Mouse (Mus musculus): ENCODE measurements at regions not wholly inside any gene's neighbourhood (a gene's known extent, or its start where the extent isn't known, plus 50 kb on each side); places are given as distances from the start of the nearest gene placed in this dataset.

DNA sequence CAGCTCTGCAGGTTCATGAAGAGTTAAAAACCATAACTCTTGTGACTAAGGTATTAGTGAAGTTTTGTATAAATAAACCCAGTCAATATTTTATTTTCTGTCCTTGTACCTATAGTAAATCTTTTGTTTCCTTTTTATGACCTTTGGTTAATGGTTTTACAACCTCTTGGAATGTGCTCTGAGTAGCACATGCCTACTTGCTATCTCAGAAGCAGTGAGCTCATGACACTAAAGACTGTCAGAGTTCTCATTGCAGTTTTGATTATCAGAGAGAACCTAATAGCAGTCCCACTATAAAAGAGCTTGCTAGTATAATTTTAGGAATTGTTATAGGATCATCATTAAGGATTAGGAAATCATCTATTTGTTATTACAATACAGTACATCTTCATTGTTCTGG is 443.6 kb upstream of the Fbxo33 start:
- Histone ChIP-seq H3K27me3 (ENCODE audit: control insufficient read depth, insufficient read depth, low read length) (no peaks in the 10 kb centered on the region), H3K36me3 (ENCODE audit: control insufficient read depth, insufficient read depth, low read length) (no peaks in the 10 kb centered on the region), H3K9me3 (ENCODE audit: control insufficient read depth, low read depth, low read length) (no peaks in the 10 kb centered on the region), H3K9ac (replicated peaks; ENCODE audit: low read depth, low read length) (no peak overlapping the region), H3K4me1 (ENCODE audit: control insufficient read depth, insufficient read depth, low read length) (no peaks in the 10 kb centered on the region), H3K27ac (ENCODE audit: low read length) (no peak overlapping the region), H3K4me3 (ENCODE audit: low read depth, low read length) (no peak overlapping the region), H3K4me2 (replicated peaks; ENCODE audit: low read depth, low read length) (no peak overlapping the region)
- no peak for ATAC-seq (ENCODE audit: insufficient number of reproducible peaks, insufficient read depth, low FRiP score, low read depth)

DNA sequence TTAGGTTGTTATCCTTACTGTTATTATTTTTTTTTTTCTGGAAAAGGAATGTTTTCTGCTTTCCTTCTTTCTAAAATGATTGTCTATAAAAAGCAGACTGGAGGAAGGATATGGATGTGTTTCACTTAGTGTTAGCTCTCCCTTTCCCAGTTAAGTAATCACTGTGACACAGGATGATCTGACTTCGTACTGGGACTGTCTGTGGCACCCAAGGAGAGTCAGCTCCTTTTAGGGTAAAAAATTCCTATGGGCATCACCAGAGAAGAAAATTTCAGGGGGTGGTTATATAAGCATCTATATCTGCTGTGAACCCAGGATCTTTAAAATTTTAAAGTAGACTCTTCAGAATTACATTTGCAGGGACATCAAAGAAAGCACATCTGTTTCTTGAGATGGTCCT is 411.2 kb upstream of the Fbxo33 start:
- no peak overlapping the region for H3K27ac ChIP-seq (ENCODE audit: low read length)
- no peak overlapping the region for H3K4me3 ChIP-seq (ENCODE audit: low read depth, low read length)
- H3K9ac ChIP-seq (replicated peaks; ENCODE audit: low read depth, low read length): no peak overlapping the region
- H3K9me3 ChIP-seq (ENCODE audit: control insufficient read depth, low read depth, low read length): no peaks in the 10 kb centered on the region
- no peaks in the 10 kb centered on the region for H3K27me3 ChIP-seq (ENCODE audit: control insufficient read depth, insufficient read depth, low read length)
- no peak overlapping the region for H3K4me2 ChIP-seq (replicated peaks; ENCODE audit: low read depth, low read length)
- WGBS: 61% methylated on average over 1 of the region's 1 CpGs
- H3K4me1 ChIP-seq (ENCODE audit: control insufficient read depth, insufficient read depth, low read length): no peaks in the 10 kb centered on the region
- ATAC-seq (ENCODE audit: insufficient number of reproducible peaks, insufficient read depth, low FRiP score, low read depth): no peak
- H3K36me3 ChIP-seq (ENCODE audit: control insufficient read depth, insufficient read depth, low read length): no peaks in the 10 kb centered on the region

- H3K4me3 ChIP-seq (ENCODE audit: low read depth, low read length): no peak overlapping the region
- no peak for ATAC-seq (ENCODE audit: insufficient number of reproducible peaks, insufficient read depth, low FRiP score, low read depth)
- WGBS: 83% methylated on average over 3 of the region's 3 CpGs
Measured at GRCm38 (mm10) chr12:59623147-59623546, 403.6 kb upstream of the Fbxo33 start.

GRCm38 (mm10) chr12:59621132-59621531 is 401.6 kb upstream of the Fbxo33 start:
- H3K27ac ChIP-seq (ENCODE audit: low read length): no peak overlapping the region
- no peaks in the 10 kb centered on the region for H3K4me1 ChIP-seq (ENCODE audit: control insufficient read depth, insufficient read depth, low read length)
- no peaks in the 10 kb centered on the region for H3K27me3 ChIP-seq (ENCODE audit: control insufficient read depth, insufficient read depth, low read length)
- no peak for ATAC-seq (ENCODE audit: insufficient number of reproducible peaks, insufficient read depth, low FRiP score, low read depth)
- 68% methylated on average over 2 of the region's 2 CpGs for WGBS
- no peak overlapping the region for H3K9ac ChIP-seq (replicated peaks; ENCODE audit: low read depth, low read length)
- no peak overlapping the region for H3K4me2 ChIP-seq (replicated peaks; ENCODE audit: low read depth, low read length)
- H3K4me3 ChIP-seq (ENCODE audit: low read depth, low read length): no peak overlapping the region
- no peaks in the 10 kb centered on the region for H3K9me3 ChIP-seq (ENCODE audit: control insufficient read depth, low read depth, low read length)
- H3K36me3 ChIP-seq (ENCODE audit: control insufficient read depth, insufficient read depth, low read length): no peaks in the 10 kb centered on the region

More at GRCm38 (mm10) chr12:59623147-59623546, 403.6 kb upstream of the Fbxo33 start:
- H3K4me1 ChIP-seq (ENCODE audit: control insufficient read depth, insufficient read depth, low read length): no peaks in the 10 kb centered on the region
- H3K9ac ChIP-seq (replicated peaks; ENCODE audit: low read depth, low read length): no peak overlapping the region
- H3K36me3 ChIP-seq (ENCODE audit: control insufficient read depth, insufficient read depth, low read length): no peaks in the 10 kb centered on the region
- no peak overlapping the region for H3K4me2 ChIP-seq (replicated peaks; ENCODE audit: low read depth, low read length)
- no peaks in the 10 kb centered on the region for H3K27me3 ChIP-seq (ENCODE audit: control insufficient read depth, insufficient read depth, low read length)
- H3K27ac ChIP-seq (ENCODE audit: low read length): no peak overlapping the region
- no peaks in the 10 kb centered on the region for H3K9me3 ChIP-seq (ENCODE audit: control insufficient read depth, low read depth, low read length)

DNA sequence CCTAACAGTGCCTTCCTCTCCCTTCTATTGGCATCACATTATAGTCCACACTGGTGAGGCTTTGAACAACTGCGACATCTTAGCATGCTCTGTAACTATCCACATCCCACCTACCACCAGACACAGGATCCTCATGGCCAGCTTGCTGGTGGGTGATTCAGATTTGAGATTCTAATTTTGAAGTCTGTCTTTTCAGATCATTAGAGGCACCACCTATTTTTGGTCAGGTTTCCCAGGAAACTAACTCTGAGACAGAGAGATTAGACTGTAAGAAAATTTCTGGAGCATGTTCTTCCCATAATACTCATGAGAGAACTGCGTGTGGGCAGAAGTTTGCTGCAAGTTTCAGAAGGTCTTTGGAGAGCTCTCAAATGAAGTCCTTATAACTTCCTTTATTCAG is 400.8 kb upstream of the Fbxo33 start:
- no peak overlapping the region for H3K27ac ChIP-seq (ENCODE audit: low read length)
- no peak overlapping the region for H3K4me3 ChIP-seq (ENCODE audit: low read depth, low read length)
- no peak for ATAC-seq (ENCODE audit: insufficient number of reproducible peaks, insufficient read depth, low FRiP score, low read depth)
- H3K36me3 ChIP-seq (ENCODE audit: control insufficient read depth, insufficient read depth, low read length): no peaks in the 10 kb centered on the region
- no peaks in the 10 kb centered on the region for H3K27me3 ChIP-seq (ENCODE audit: control insufficient read depth, insufficient read depth, low read length)
- WGBS: 82% methylated on average over 2 of the region's 2 CpGs
- H3K4me2 ChIP-seq (replicated peaks; ENCODE audit: low read depth, low read length): no peak overlapping the region
- H3K9ac ChIP-seq (replicated peaks; ENCODE audit: low read depth, low read length): no peak overlapping the region
- H3K9me3 ChIP-seq (ENCODE audit: control insufficient read depth, low read depth, low read length): no peaks in the 10 kb centered on the region
- no peaks in the 10 kb centered on the region for H3K4me1 ChIP-seq (ENCODE audit: control insufficient read depth, insufficient read depth, low read length)

GRCm38 (mm10) chr12:59616075-59616474 is 396.6 kb upstream of the Fbxo33 start:
- no peaks in the 10 kb centered on the region for H3K27me3 ChIP-seq (ENCODE audit: control insufficient read depth, insufficient read depth, low read length)
- H3K9ac ChIP-seq (replicated peaks; ENCODE audit: low read depth, low read length): no peak overlapping the region
- no peaks in the 10 kb centered on the region for H3K4me1 ChIP-seq (ENCODE audit: control insufficient read depth, insufficient read depth, low read length)
- 74% methylated on average over 3 of the region's 3 CpGs for WGBS
- no peaks in the 10 kb centered on the region for H3K9me3 ChIP-seq (ENCODE audit: control insufficient read depth, low read depth, low read length)
- no peak overlapping the region for H3K27ac ChIP-seq (ENCODE audit: low read length)
- no peaks in the 10 kb centered on the region for H3K36me3 ChIP-seq (ENCODE audit: control insufficient read depth, insufficient read depth, low read length)
- ATAC-seq (ENCODE audit: insufficient number of reproducible peaks, insufficient read depth, low FRiP score, low read depth): no peak
- H3K4me3 ChIP-seq (ENCODE audit: low read depth, low read length): no peak overlapping the region
- H3K4me2 ChIP-seq (replicated peaks; ENCODE audit: low read depth, low read length): no peak overlapping the region

- Histone ChIP-seq H3K27me3 (ENCODE audit: control insufficient read depth, insufficient read depth, low read length) (no peaks in the 10 kb centered on the region), H3K4me3 (ENCODE audit: low read depth, low read length) (no peak overlapping the region), H3K9ac (replicated peaks; ENCODE audit: low read depth, low read length) (no peak overlapping the region), H3K4me2 (replicated peaks; ENCODE audit: low read depth, low read length) (no peak overlapping the region), H3K4me1 (ENCODE audit: control insufficient read depth, insufficient read depth, low read length) (no peaks in the 10 kb centered on the region), H3K36me3 (ENCODE audit: control insufficient read depth, insufficient read depth, low read length) (no peaks in the 10 kb centered on the region), H3K9me3 (ENCODE audit: control insufficient read depth, low read depth, low read length) (no peaks in the 10 kb centered on the region), H3K27ac (ENCODE audit: low read length) (no peak overlapping the region)
- ATAC-seq (ENCODE audit: insufficient number of reproducible peaks, insufficient read depth, low FRiP score, low read depth): no peak
- WGBS: 82% methylated on average over 8 of the region's 9 CpGs
Measured at GRCm38 (mm10) chr12:59599785-59600184, 380.3 kb upstream of the Fbxo33 start.

GRCm38 (mm10) chr12:59589354-59589753 is 369.8 kb upstream of the Fbxo33 start:
- WGBS: 96% methylated on average over 2 of the region's 2 CpGs
- Histone ChIP-seq H3K27me3 (ENCODE audit: control insufficient read depth, insufficient read depth, low read length) (no peaks in the 10 kb centered on the region), H3K4me3 (ENCODE audit: low read depth, low read length) (no peak overlapping the region), H3K4me1 (ENCODE audit: control insufficient read depth, insufficient read depth, low read length) (no peaks in the 10 kb centered on the region), H3K9me3 (ENCODE audit: control insufficient read depth, low read depth, low read length) (no peaks in the 10 kb centered on the region), H3K4me2 (replicated peaks; ENCODE audit: low read depth, low read length) (no peak overlapping the region), H3K36me3 (ENCODE audit: control insufficient read depth, insufficient read depth, low read length) (no peaks in the 10 kb centered on the region), H3K27ac (ENCODE audit: low read length) (no peak overlapping the region), H3K9ac (replicated peaks; ENCODE audit: low read depth, low read length) (no peak overlapping the region)
- no peak for ATAC-seq (ENCODE audit: insufficient number of reproducible peaks, insufficient read depth, low FRiP score, low read depth)

DNA sequence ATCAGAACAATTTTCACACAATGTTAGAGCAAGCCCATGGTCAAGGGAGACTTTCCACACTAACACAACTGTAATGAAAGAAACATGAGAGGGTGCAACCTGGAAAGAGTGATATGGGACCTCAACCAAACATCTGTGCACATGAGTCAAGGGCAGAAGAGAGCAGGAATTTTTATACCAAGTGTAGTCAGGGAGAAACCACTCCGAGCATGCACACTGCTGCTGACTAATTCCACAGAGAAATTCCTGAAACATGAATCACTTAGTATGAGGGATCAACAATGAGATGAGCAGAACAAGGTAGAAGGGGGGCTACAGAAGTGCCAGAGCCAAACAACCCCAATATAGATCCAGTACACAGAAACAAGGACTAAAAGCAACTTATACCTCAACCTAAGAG is 363.1 kb upstream of the Fbxo33 start:
- H3K4me2 ChIP-seq (replicated peaks; ENCODE audit: low read depth, low read length): no peak overlapping the region
- H3K9me3 ChIP-seq (ENCODE audit: control insufficient read depth, low read depth, low read length): no peaks in the 10 kb centered on the region
- H3K27me3 ChIP-seq (ENCODE audit: control insufficient read depth, insufficient read depth, low read length): no peaks in the 10 kb centered on the region
- no peak for ATAC-seq (ENCODE audit: insufficient number of reproducible peaks, insufficient read depth, low FRiP score, low read depth)
- H3K27ac ChIP-seq (ENCODE audit: low read length): no peak overlapping the region
- WGBS: 59% methylated on average over 1 of the region's 1 CpGs
- H3K4me3 ChIP-seq (ENCODE audit: low read depth, low read length): no peak overlapping the region
- H3K36me3 ChIP-seq (ENCODE audit: control insufficient read depth, insufficient read depth, low read length): no peaks in the 10 kb centered on the region
- no peak overlapping the region for H3K9ac ChIP-seq (replicated peaks; ENCODE audit: low read depth, low read length)
- H3K4me1 ChIP-seq (ENCODE audit: control insufficient read depth, insufficient read depth, low read length): no peaks in the 10 kb centered on the region
